ENCODE assay signal across 8 mouse cellular contexts in the genomic region with DNA sequence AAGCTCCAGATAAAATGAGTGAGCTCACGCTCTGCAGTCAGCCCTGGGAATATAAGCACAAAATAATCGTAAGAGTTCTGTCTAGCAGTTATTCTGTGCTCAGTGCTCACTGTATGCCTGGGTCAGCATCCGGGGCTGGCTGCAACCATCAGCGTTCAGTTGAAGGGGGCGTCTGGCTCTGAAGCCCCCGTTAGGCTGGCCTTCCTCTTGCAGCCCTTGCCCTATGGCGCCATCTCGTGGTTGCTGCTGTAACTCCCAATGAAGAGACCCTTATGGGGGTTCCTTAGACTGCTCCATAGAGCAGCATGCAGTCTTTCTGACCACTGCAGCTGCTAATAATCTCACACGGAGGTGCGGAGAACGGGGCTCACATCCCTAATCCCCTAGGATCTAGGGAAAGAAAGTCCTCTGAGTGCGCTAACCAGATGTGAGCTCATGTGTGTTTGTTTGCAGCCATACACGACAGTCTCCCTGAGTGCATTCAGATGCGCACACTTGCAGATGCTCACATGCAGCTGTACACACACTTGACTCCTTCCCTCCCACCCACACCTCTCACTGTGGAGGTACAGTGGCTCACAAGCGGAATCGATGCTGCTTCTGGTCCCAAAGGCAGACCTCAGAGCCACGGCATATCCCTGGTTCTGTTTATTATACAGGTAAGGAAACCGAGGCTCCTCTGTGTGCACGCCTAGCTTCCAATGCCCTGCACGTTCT. TPM values are rescaled to one million over a fixed set of nuclear protein-coding genes. Genes with fewer than 3 reads are reported as not detected.
A peak's percentile ranks its signal among the peaks of the same experiment; 100 is the strongest.
DNase-seq lines count a peak whose midpoint lies in the region; ATAC-seq lines count a peak whose summit lies in the region.

No protein-coding gene starts in this region.

- H3K4me3 ChIP-seq in hindbrain, embryonic 13.5 days: no peak overlapping the region

- no peaks in the 10 kb centered on the region for H3K9me3 ChIP-seq in hindbrain, embryonic 13.5 days

- peak; percentile 77 for DNase-seq in NIH3T3 (ENCODE audit: low read depth)
- peak; percentile 36 for DNase-seq in cerebellum, adult 9-10 months
- DNase-seq in frontal cortex, postnatal 10 days (ENCODE audit: low spot score in 2 of 2): peak; percentile 30 to 77
- DNase-seq in left cerebral cortex, adult 11 months (ENCODE audit: low spot score): peak; percentile 24
- DNase-seq in lung, postnatal 4 days: peak; percentile 52 to 75
- peak; percentile 90 for DNase-seq in right cerebral cortex, postnatal 14 days

- peaks cover 12% of the 10 kb centered on the region for H3K4me1 ChIP-seq in hindbrain, embryonic 13.5 days (replicated peaks)

- WGBS in hindbrain, embryonic 13.5 days: 35% methylated on average over 20 of the region's 20 CpGs

- peaks cover 28% of the 10 kb centered on the region for H3K36me3 ChIP-seq in hindbrain, embryonic 13.5 days

- peak overlapping the region; percentile 37 for H3K4me2 ChIP-seq in hindbrain, embryonic 13.5 days

- peak overlapping the region; percentile 11; the same call in 1 of the 2 replicates for H3K9ac ChIP-seq in hindbrain, embryonic 13.5 days

- no peak overlapping the region for H3K27ac ChIP-seq in hindbrain, embryonic 13.5 days

- ATAC-seq in hindbrain, embryonic 13.5 days (ENCODE audit: low FRiP score): peak; percentile 91
- no peak for ATAC-seq in monocyte, adult 5-6 weeks (replicated peaks; ENCODE audit: insufficient number of reproducible peaks, low FRiP score, low TSS enrichment, poor library complexity, severe bottlenecking)

- 0 out of 2 replicates have a peak, but pooled peaks cover 10% of the 10 kb centered on the region for H3K27me3 ChIP-seq in hindbrain, embryonic 13.5 days

RNA-seq across cellular contexts. Expression of a gene that starts 39.7 kb away (rescaled TPM):
- polyA plus RNA-seq in hindbrain, embryonic 13.5 days (2015; fragmentation: Nextera tagmentation; extraction: Ambion mirVana): 24.9 TPM in 2 replicates
- 68.3 to 102 TPM (median 77.0 TPM) in 3 replicates for total RNA-seq in monocyte, adult 5-6 weeks (2017)

Comparison
In these comparisons a context has a peak if more than half of its experiments do, and no peak if none do; other contexts are left out.
1. DNase-seq: peak in every context shown above with its lines; median percentile 90 in right cerebral cortex, postnatal 14 days; 77 in NIH3T3; 64 in lung, postnatal 4 days; 54 in frontal cortex, postnatal 10 days; 36 in cerebellum, adult 9-10 months; 24 in left cerebral cortex, adult 11 months.